Mouse (Mus musculus) kidney, adult 8-10 months (tissue): Measurements from ENCODE around the gene Spata21.

Source experiments
- DNase-seq, 2 experiments: peaks; one replicate each; pipeline ENCODE4 v3.0.0; 2022

Spata21 gene

GRCm38 (mm10) chr4:141159666-141160065 is 71.5 kb downstream of the Spata21 start:
- DNase-seq, result no peak

DNA sequence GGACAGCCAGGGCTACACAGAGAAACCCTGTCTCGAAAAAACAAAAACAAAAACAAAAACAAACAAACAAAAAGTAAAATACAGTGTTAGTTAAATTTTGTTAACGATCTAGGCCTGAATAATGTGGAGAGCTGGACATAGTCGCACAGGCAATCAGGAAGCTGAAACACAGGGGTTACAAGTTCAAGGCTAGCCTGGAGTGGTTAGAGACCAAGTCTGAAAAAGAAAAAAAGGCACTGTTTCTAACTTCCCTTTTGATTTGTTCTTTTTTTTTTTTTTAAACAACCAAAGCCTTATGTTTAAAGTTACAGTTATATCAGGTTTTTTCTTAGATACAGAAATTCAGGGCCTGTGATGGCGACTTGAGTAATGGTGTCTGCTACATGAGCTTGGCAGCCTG is 72.1 kb downstream of the Spata21 start:
- no peak for DNase-seq

DNA sequence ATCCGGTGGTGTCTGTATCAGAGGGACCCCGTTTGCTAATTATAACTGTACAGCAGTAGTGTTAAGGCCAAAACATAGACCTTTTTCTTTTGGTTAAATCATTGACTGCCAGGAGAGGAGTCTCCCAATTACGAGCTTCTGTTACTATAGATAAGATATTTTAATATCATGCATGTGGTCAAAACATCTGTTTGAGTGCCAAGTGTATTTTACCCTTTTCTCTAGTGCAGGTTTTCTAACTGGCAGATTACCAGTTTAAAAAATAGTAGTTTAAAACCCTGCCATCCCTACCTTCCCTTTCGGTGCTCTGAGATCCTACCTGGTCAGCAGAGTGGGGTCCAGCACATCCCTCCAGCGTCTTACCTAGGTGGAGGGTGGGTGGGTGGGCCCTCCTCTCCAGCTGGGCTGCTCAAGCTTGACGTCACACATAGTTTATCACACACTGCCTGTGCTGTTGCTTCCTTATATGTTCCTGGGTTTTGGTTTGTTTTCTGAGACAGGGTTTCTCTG is 73.6 kb downstream of the Spata21 start:
- no peak for DNase-seq
